Mouse (Mus musculus): ENCODE measurements around the gene Pcdh7.

DNA sequence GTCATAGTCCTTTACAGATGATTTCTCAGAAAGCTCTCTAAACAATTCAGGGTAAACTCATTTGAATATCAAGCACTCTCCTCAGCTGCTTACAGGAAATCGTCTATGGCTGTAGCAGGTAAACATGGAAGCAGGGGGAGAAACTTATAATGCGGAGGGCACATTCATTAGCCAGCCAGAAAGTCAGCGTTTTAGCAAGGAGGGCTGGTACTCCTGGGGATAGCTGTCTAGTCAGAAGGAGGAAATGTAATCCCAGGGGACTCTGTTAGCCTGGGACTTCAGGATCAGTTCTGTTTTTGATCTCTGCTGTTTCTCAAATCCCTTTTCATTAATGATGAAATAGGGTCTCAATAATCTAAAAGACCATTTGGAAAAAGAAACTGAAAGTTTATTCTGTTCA is 47.6 kb downstream of the Pcdh7 start:
- TF ChIP-seq CTCF (IDR thresholded peaks at IDR 0.05; ENCODE audit: control insufficient read depth, insufficient read depth, insufficient read length) (no peak), MAX (IDR thresholded peaks at IDR 0.05) (no peak), CEBPB (IDR thresholded peaks at IDR 0.05; ENCODE audit: low read depth) (no peak), USF1 (IDR thresholded peaks at IDR 0.05; ENCODE audit: low read depth) (no peak), FOSL1 (IDR thresholded peaks at IDR 0.05; ENCODE audit: insufficient read depth, low read length, poor library complexity, severe bottlenecking) (no peak)

Measured in C2C12 (cell line).